Mouse (Mus musculus) midbrain, embryonic 10.5 days (tissue): ENCODE results near the gene Bpgm. TPM values are rescaled to one million over a fixed set of nuclear protein-coding genes. Genes with fewer than 3 reads are reported as not detected.

Experiments used
- DNase-seq: peaks from one replicate; pipeline ENCODE4 v3.0.0-alpha.2; 2017; ENCODE audit warnings: low spot score
- H3K27ac ChIP-seq: fragments of 300-500 bp; sonication (generic); replicated peaks from 2 replicates; pipeline ENCODE4 v1.5.1; 2016; ENCODE audit warnings: mild to moderate bottlenecking
- H3K27me3 ChIP-seq: fragments of 300-500 bp; sonication (generic); 2 replicates; pipeline ENCODE4 v1.6.1; 2016; ENCODE audit warnings: low read depth, mild to moderate bottlenecking; ENCODE audit not compliant: poor library complexity, severe bottlenecking
- H3K36me3 ChIP-seq: fragments of 300-500 bp; sonication (generic); 2 replicates; pipeline ENCODE4 v1.6.1; 2016; ENCODE audit warnings: mild to moderate bottlenecking, moderate library complexity
- H3K4me1 ChIP-seq: fragments of 300-500 bp; sonication (generic); 2 replicates; pipeline ENCODE4 v1.6.1; 2016
- H3K4me3 ChIP-seq: fragments of 300-500 bp; sonication (generic); 2 replicates; pipeline ENCODE4 v1.5.1; 2016; ENCODE audit warnings: mild to moderate bottlenecking, moderate library complexity
- H3K9me3 ChIP-seq: fragments of 300-500 bp; sonication (generic); replicated peaks from 2 replicates; pipeline ENCODE4 v1.6.1; 2016; ENCODE audit warnings: mild to moderate bottlenecking
- WGBS: fragments of 180-500 bp; shearing (Covaris S2); methylation state at CpG from one replicate; pipeline ENCODE4 v1.1.7; 2016; 5-methylcytosine and 5-hydroxymethylcytosine counted together
- polyA plus RNA-seq: library from polyadenylated mRNA; unstranded; fragments of >200 nt; fragmentation: Nextera tagmentation; extraction: Ambion mirVana; gene quantifications from 2 replicates; pipeline ENCODE4 v1.2.1, GENCODE M21; 2016

Gene Bpgm
- polyA plus RNA-seq, 1 experiment from 2014 or later, result 57.2 TPM

GRCm38 (mm10) chr6:34520491-34520890, 44.5 kb downstream of the Bpgm start:
- WGBS, result 83% methylated on average over 2 of the region's 2 CpGs
- no peaks in the 10 kb centered on the region for H3K9me3 ChIP-seq
- 0 out of 2 replicates have a peak overlapping the region, but pooled peaks have one; percentile 23 for H3K27ac ChIP-seq
- H3K4me3 ChIP-seq, result no peak overlapping the region
- no peak for DNase-seq
- H3K4me1 ChIP-seq, result peaks cover 6% of the 10 kb centered on the region
- no peaks in the 10 kb centered on the region for H3K36me3 ChIP-seq
- no peaks in the 10 kb centered on the region for H3K27me3 ChIP-seq

- H3K36me3 ChIP-seq, result no peaks in the 10 kb centered on the region
- H3K27me3 ChIP-seq, result no peaks in the 10 kb centered on the region
- H3K4me1 ChIP-seq, result peaks cover 4% of the 10 kb centered on the region; the same call in 1 of the 2 replicates
- no peak overlapping the region for H3K4me3 ChIP-seq
- no peak overlapping the region for H3K27ac ChIP-seq
- no peak for DNase-seq
- H3K9me3 ChIP-seq, result no peaks in the 10 kb centered on the region
- 44% methylated on average over 6 of the region's 6 CpGs for WGBS
Measured at GRCm38 (mm10) chr6:34520912-34521311, 44.9 kb downstream of the Bpgm start.

GRCm38 (mm10) chr6:34523476-34523875, 47.5 kb downstream of the Bpgm start:
- H3K4me1 ChIP-seq, result peaks cover 4% of the 10 kb centered on the region; the same call in 1 of the 2 replicates
- H3K4me3 ChIP-seq, result no peak overlapping the region
- DNase-seq, result no peak
- no peak overlapping the region for H3K27ac ChIP-seq
- H3K27me3 ChIP-seq, result no peaks in the 10 kb centered on the region
- no peaks in the 10 kb centered on the region for H3K9me3 ChIP-seq
- 84% methylated on average over 5 of the region's 5 CpGs for WGBS
- H3K36me3 ChIP-seq, result no peaks in the 10 kb centered on the region

GRCm38 (mm10) chr6:34525499-34525924, 49.5 kb downstream of the Bpgm start:
- H3K9me3 ChIP-seq, result no peaks in the 10 kb centered on the region
- DNase-seq, result no peak
- H3K27ac ChIP-seq, result no peak overlapping the region
- 75% methylated on average over 1 of the region's 1 CpGs for WGBS
- no peaks in the 10 kb centered on the region for H3K36me3 ChIP-seq
- no peak overlapping the region for H3K4me3 ChIP-seq
- no peaks in the 10 kb centered on the region for H3K27me3 ChIP-seq
- H3K4me1 ChIP-seq, result peaks cover 4% of the 10 kb centered on the region; the same call in 1 of the 2 replicates

GRCm38 (mm10) chr6:34525927-34526326, 49.9 kb downstream of the Bpgm start:
- H3K27ac ChIP-seq, result no peak overlapping the region
- H3K4me3 ChIP-seq, result no peak overlapping the region
- 83% methylated on average over 6 of the region's 6 CpGs for WGBS

GRCm38 (mm10) chr6:34526389-34526788, 50.4 kb downstream of the Bpgm start:
- H3K9me3 ChIP-seq, result no peaks in the 10 kb centered on the region
- no peak overlapping the region for H3K27ac ChIP-seq
- WGBS, result 88% methylated on average over 3 of the region's 3 CpGs

More at GRCm38 (mm10) chr6:34525927-34526326, 49.9 kb downstream of the Bpgm start:
- Histone ChIP-seq H3K4me1 (0 out of 2 replicates have a peak, but pooled peaks cover 3% of the 10 kb centered on the region), H3K27me3 (no peaks in the 10 kb centered on the region), H3K9me3 (no peaks in the 10 kb centered on the region), H3K36me3 (no peaks in the 10 kb centered on the region)
- no peak for DNase-seq

GRCm38 (mm10) chr6:34528131-34528530, 52.1 kb downstream of the Bpgm start:
- Histone ChIP-seq H3K4me3 (no peak overlapping the region), H3K9me3 (no peaks in the 10 kb centered on the region), H3K27ac (no peak overlapping the region), H3K4me1 (no peaks in the 10 kb centered on the region), H3K36me3 (no peaks in the 10 kb centered on the region), H3K27me3 (no peaks in the 10 kb centered on the region)
- DNase-seq, result no peak
- WGBS, result 91% methylated on average over 2 of the region's 2 CpGs

More at GRCm38 (mm10) chr6:34526389-34526788, 50.4 kb downstream of the Bpgm start:
- no peaks in the 10 kb centered on the region for H3K36me3 ChIP-seq
- no peaks in the 10 kb centered on the region for H3K27me3 ChIP-seq
- DNase-seq, result no peak
- H3K4me3 ChIP-seq, result no peak overlapping the region
- no peaks in the 10 kb centered on the region for H3K4me1 ChIP-seq

- WGBS, result 87% methylated on average over 3 of the region's 3 CpGs
- no peaks in the 10 kb centered on the region for H3K4me1 ChIP-seq
- no peak overlapping the region for H3K4me3 ChIP-seq
- no peaks in the 10 kb centered on the region for H3K27me3 ChIP-seq
- DNase-seq, result no peak
- no peaks in the 10 kb centered on the region for H3K9me3 ChIP-seq
- H3K27ac ChIP-seq, result no peak overlapping the region
- no peaks in the 10 kb centered on the region for H3K36me3 ChIP-seq
Measured at GRCm38 (mm10) chr6:34529992-34530391, 54.0 kb downstream of the Bpgm start.

GRCm38 (mm10) chr6:34533055-34533454, 57.0 kb downstream of the Bpgm start:
- 92% methylated on average over 1 of the region's 1 CpGs for WGBS

GRCm38 (mm10) chr6:34533896-34534295, 57.9 kb downstream of the Bpgm start:
- Histone ChIP-seq H3K27me3 (no peaks in the 10 kb centered on the region), H3K27ac (no peak overlapping the region), H3K4me1 (no peaks in the 10 kb centered on the region), H3K36me3 (no peaks in the 10 kb centered on the region), H3K4me3 (no peak overlapping the region), H3K9me3 (no peaks in the 10 kb centered on the region)
- 81% methylated on average over 5 of the region's 5 CpGs for WGBS
- no peak for DNase-seq

More at GRCm38 (mm10) chr6:34533055-34533454, 57.0 kb downstream of the Bpgm start:
- no peaks in the 10 kb centered on the region for H3K27me3 ChIP-seq
- H3K4me1 ChIP-seq, result no peaks in the 10 kb centered on the region
- DNase-seq, result no peak
- H3K4me3 ChIP-seq, result no peak overlapping the region
- H3K27ac ChIP-seq, result no peak overlapping the region
- no peaks in the 10 kb centered on the region for H3K9me3 ChIP-seq
- H3K36me3 ChIP-seq, result no peaks in the 10 kb centered on the region

- H3K27ac ChIP-seq, result no peak overlapping the region
- no peak for DNase-seq
- peaks cover 8% of the 10 kb centered on the region for H3K4me1 ChIP-seq
- 91% methylated on average over 4 of the region's 4 CpGs for WGBS
- H3K4me3 ChIP-seq, result no peak overlapping the region
- no peaks in the 10 kb centered on the region for H3K9me3 ChIP-seq
- H3K36me3 ChIP-seq, result no peaks in the 10 kb centered on the region
- no peaks in the 10 kb centered on the region for H3K27me3 ChIP-seq
Measured at GRCm38 (mm10) chr6:34542866-34543265, 66.9 kb downstream of the Bpgm start.

- Histone ChIP-seq H3K27ac (peak overlapping the region; percentile 6; the same call in 1 of the 2 replicates), H3K36me3 (no peaks in the 10 kb centered on the region), H3K27me3 (no peaks in the 10 kb centered on the region), H3K9me3 (no peaks in the 10 kb centered on the region), H3K4me3 (no peak overlapping the region), H3K4me1 (peaks cover 10% of the 10 kb centered on the region)
- 78% methylated on average over 21 of the region's 21 CpGs for WGBS
- no peak for DNase-seq
Measured at GRCm38 (mm10) chr6:34543303-34544206, 67.5 kb downstream of the Bpgm start.

GRCm38 (mm10) chr6:34544207-34544602, 68.2 kb downstream of the Bpgm start:
- Histone ChIP-seq H3K4me1 (peaks cover 11% of the 10 kb centered on the region), H3K27ac (no peak overlapping the region), H3K36me3 (no peaks in the 10 kb centered on the region), H3K9me3 (no peaks in the 10 kb centered on the region), H3K27me3 (no peaks in the 10 kb centered on the region), H3K4me3 (no peak overlapping the region)
- WGBS, result 94% methylated on average over 10 of the region's 10 CpGs
- no peak for DNase-seq
